Mouse (Mus musculus) telencephalon, adult 2 months (tissue): ENCODE results near the gene Cdh13.

Experiments
- DNase-seq: peaks from one replicate; pipeline ENCODE4 v3.0.0-alpha.2; 2011; ENCODE audit warnings: low read depth, low spot score

Cdh13 gene

GRCm38 (mm10) chr8:118565186-118565585, 281.7 kb downstream of the Cdh13 start:
- no peak for DNase-seq

GRCm38 (mm10) chr8:118565887-118566747, 282.6 kb downstream of the Cdh13 start:
- no peak for DNase-seq

GRCm38 (mm10) chr8:118569366-118569765, 285.8 kb downstream of the Cdh13 start:
- no peak for DNase-seq

- no peak for DNase-seq
These were observed 297.7 kb downstream of the Cdh13 start for GRCm38 (mm10) chr8:118581256-118581655.

GRCm38 (mm10) chr8:118582185-118582584, 298.7 kb downstream of the Cdh13 start:
- DNase-seq, result no peak

GRCm38 (mm10) chr8:118587981-118588380, 304.4 kb downstream of the Cdh13 start:
- no peak for DNase-seq

GRCm38 (mm10) chr8:118596816-118597215, 313.3 kb downstream of the Cdh13 start:
- DNase-seq, result no peak

- no peak for DNase-seq
These were observed 317.8 kb downstream of the Cdh13 start for GRCm38 (mm10) chr8:118601376-118601775.

GRCm38 (mm10) chr8:118602074-118602473, 318.5 kb downstream of the Cdh13 start:
- no peak for DNase-seq

GRCm38 (mm10) chr8:118611551-118611950, 328.0 kb downstream of the Cdh13 start:
- peak; percentile 73 for DNase-seq

- DNase-seq, result no peak
These were observed 334.7 kb downstream of the Cdh13 start for GRCm38 (mm10) chr8:118618195-118618594.

GRCm38 (mm10) chr8:118626425-118626824, 342.9 kb downstream of the Cdh13 start:
- no peak for DNase-seq

- no peak for DNase-seq
These were observed 344.2 kb downstream of the Cdh13 start for GRCm38 (mm10) chr8:118627737-118628136.

GRCm38 (mm10) chr8:118628702-118629101, 345.2 kb downstream of the Cdh13 start:
- no peak for DNase-seq

GRCm38 (mm10) chr8:118635296-118636060, 351.9 kb downstream of the Cdh13 start:
- DNase-seq, result no peak

- no peak for DNase-seq
These were observed 356.1 kb downstream of the Cdh13 start for GRCm38 (mm10) chr8:118639606-118640005.

GRCm38 (mm10) chr8:118641799-118642198, 358.3 kb downstream of the Cdh13 start:
- DNase-seq, result no peak

GRCm38 (mm10) chr8:118648801-118649537, 365.4 kb downstream of the Cdh13 start:
- DNase-seq, result no peak

GRCm38 (mm10) chr8:118649981-118650380, 366.4 kb downstream of the Cdh13 start:
- no peak for DNase-seq

GRCm38 (mm10) chr8:118662001-118662829, 378.7 kb downstream of the Cdh13 start:
- DNase-seq, result no peak

GRCm38 (mm10) chr8:118665081-118665480, 381.5 kb downstream of the Cdh13 start:
- DNase-seq, result peak; percentile 35
